Mouse (Mus musculus) MEL (cell line): ENCODE measurements around the gene Ccdc3.

ENCODE experiments used
- CHD1 ChIP-seq: IDR thresholded peaks from 2 replicates; pipeline ENCODE4 v1.6.1; 2012; ENCODE audit warnings: low read depth, mild to moderate bottlenecking, inconsistent platforms, low read length, improper control_type of control experiment
- CHD2 ChIP-seq: IDR thresholded peaks from 2 replicates; pipeline ENCODE4 v1.6.1; 2011; ENCODE audit warnings: low read length, improper control_type of control experiment
- CTCF ChIP-seq, 3 experiments: IDR thresholded peaks in 2 of 3; conservative IDR thresholded peaks in 1 of 3; 2 replicates each; pipeline ENCODE4 v1.5.1; 2011 to 2012; ENCODE audit warnings: low read length in 3 of 3, low read depth in 2 of 3, mild to moderate bottlenecking in 2 of 3, improper control_type of control experiment in 1 of 3, inconsistent platforms in 1 of 3, mixed read lengths in 1 of 3, moderate library complexity in 1 of 3; ENCODE audit not compliant: control insufficient read depth in 1 of 3, insufficient read depth in 1 of 3, poor library complexity in 1 of 3, severe bottlenecking in 1 of 3
- EP300 ChIP-seq, 2 experiments: IDR thresholded peaks; 2 replicates each; pipeline ENCODE4 v1.6.1; 2011; ENCODE audit warnings: improper control_type of control experiment in 2 of 2, low read length in 2 of 2, low read depth in 1 of 2, mild to moderate bottlenecking in 1 of 2
- GATA1 ChIP-seq: IDR thresholded peaks from 2 replicates; pipeline ENCODE4 v1.6.1; 2011; ENCODE audit warnings: low read depth, low read length, improper control_type of control experiment
- HCFC1 ChIP-seq: IDR thresholded peaks from 2 replicates; pipeline ENCODE4 v1.6.1; 2012; ENCODE audit warnings: low read depth, mild to moderate bottlenecking, inconsistent platforms, low read length, improper control_type of control experiment, moderate library complexity
- MAFK ChIP-seq: IDR thresholded peaks from 2 replicates; pipeline ENCODE4 v1.6.1; 2011; ENCODE audit warnings: low read depth, mild to moderate bottlenecking, low read length, improper control_type of control experiment, borderline replicate concordance
- MAX ChIP-seq: IDR thresholded peaks from 2 replicates; pipeline ENCODE4 v1.6.1; 2011; ENCODE audit warnings: low read length, improper control_type of control experiment
- MEF2A ChIP-seq: IDR thresholded peaks from 2 replicates; pipeline ENCODE4 v1.6.1; 2014; ENCODE audit warnings: low read depth, mild to moderate bottlenecking, inconsistent platforms, low read length, improper control_type of control experiment; ENCODE audit not compliant: poor library complexity, insufficient replicate concordance, severe bottlenecking; ENCODE audit errors: extremely low read depth
- MYC ChIP-seq: IDR thresholded peaks from 2 replicates; pipeline ENCODE4 v1.6.1; 2011; ENCODE audit warnings: low read depth, mild to moderate bottlenecking, low read length, improper control_type of control experiment, moderate library complexity
- POLR2A ChIP-seq, 2 experiments: IDR thresholded peaks; 2 replicates each; pipeline ENCODE4 v1.6.1; 2011 to 2012; ENCODE audit warnings: low read length in 2 of 2, mild to moderate bottlenecking in 2 of 2, control low read depth in 1 of 2, improper control_type of control experiment in 1 of 2, low read depth in 1 of 2, moderate library complexity in 1 of 2; ENCODE audit not compliant: control insufficient read depth in 1 of 2, insufficient read depth in 1 of 2, poor library complexity in 1 of 2
- POLR2AphosphoS2 ChIP-seq: IDR thresholded peaks from 2 replicates; pipeline ENCODE4 v1.6.1; 2011; ENCODE audit warnings: low read length, improper control_type of control experiment
- RAD21 ChIP-seq: IDR thresholded peaks from 2 replicates; pipeline ENCODE4 v1.6.1; 2011; ENCODE audit warnings: mild to moderate bottlenecking, low read depth, low read length, improper control_type of control experiment
- UBTF ChIP-seq: IDR thresholded peaks from 2 replicates; pipeline ENCODE4 v1.6.1; 2012; ENCODE audit warnings: low read depth, mild to moderate bottlenecking, inconsistent platforms, low read length, improper control_type of control experiment, moderate library complexity, borderline replicate concordance; ENCODE audit not compliant: insufficient read depth

DNA sequence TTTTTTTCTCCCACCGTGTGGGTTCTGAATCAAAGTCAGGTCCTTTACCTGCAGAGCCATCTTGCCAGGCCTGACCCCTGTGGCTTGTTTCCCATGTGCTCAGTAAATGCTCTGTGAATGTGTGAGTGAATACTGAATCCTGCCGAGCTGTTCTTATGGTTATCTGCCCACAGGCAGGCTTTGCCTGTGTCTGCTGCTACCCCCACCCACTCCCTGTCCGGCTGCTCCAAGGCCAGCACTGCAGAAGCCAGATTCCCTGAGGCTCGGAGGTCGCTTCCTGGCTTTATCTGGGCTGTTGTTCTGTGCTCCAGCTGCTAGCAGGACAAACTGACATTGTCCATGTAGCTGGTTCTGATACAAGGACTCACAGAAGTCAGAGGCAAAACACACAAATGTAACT, 25.2 kb downstream of the Ccdc3 start:
- TF ChIP-seq CTCF (IDR thresholded peaks at IDR 0.05 in 2 of 3, conservative IDR thresholded peaks at IDR 0.05 in 1 of 3; ENCODE audit: control insufficient read depth in 1 of 3, insufficient read depth in 1 of 3, low read depth in 2 of 3, low read length in 3 of 3, poor library complexity in 1 of 3, severe bottlenecking in 1 of 3) = no peak
- TF ChIP-seq MAFK = no peak
- TF ChIP-seq POLR2A (IDR thresholded peaks at IDR 0.05; ENCODE audit: control insufficient read depth in 1 of 2, insufficient read depth in 1 of 2, low read depth in 1 of 2, low read length in 2 of 2, poor library complexity in 1 of 2) = no peak
- no peak for TF ChIP-seq RAD21
- TF ChIP-seq MYC = no peak
- no peak for TF ChIP-seq UBTF
- TF ChIP-seq CHD1 = no peak
- TF ChIP-seq HCFC1 = no peak
- TF ChIP-seq MAX = no peak
- no peak for TF ChIP-seq GATA1
- TF ChIP-seq POLR2AphosphoS2 = no peak
- TF ChIP-seq CHD2 = no peak
- TF ChIP-seq MEF2A = no peak
- no peak for TF ChIP-seq EP300 (IDR thresholded peaks at IDR 0.05; ENCODE audit: low read depth in 1 of 2, low read length in 2 of 2)
